ENCODE assay signal across 13 mouse cellular contexts in the genomic region with DNA sequence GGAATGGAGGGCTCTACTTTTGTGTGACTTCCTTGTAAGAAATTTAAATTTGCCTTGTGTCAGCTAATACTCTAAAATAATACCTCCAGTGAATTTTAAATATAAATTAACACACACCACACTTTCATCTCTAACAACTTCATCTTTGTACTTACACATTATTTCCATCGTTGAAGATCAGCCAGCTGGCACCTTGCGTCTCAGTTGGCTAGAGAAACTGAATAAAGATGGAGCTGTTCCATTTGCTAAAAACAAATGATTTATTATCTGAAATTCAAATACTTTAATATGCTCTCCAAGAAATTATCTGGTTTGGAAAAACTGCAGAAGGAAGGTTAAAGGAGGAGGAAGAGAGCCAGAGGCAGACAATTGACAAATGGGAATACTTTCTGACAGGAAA.
DNase-seq lines count a peak whose midpoint lies in the region; ATAC-seq and TF ChIP-seq lines count a peak whose summit lies in the region.
"Had no signal": no experiment of that assay in that cellular context is flagged by ENCODE, and none has a peak within 500 bp of the region (broad histone marks: within the 10 kb centered on the region; RNA-seq: fewer than 3 reads in every experiment).

No protein-coding gene starts in this region.

- no peaks in the 10 kb centered on the region for H3K9me3 ChIP-seq in lung, postnatal 0 days (ENCODE audit: low read length)
- H3K9me3 ChIP-seq: embryonic facial prominence, embryonic 15.5 days; liver, embryonic 13.5 days had no signal

- no peak overlapping the region for H3K4me2 ChIP-seq in lung, postnatal 0 days (replicated peaks; ENCODE audit: low read depth, low read length)
- H3K4me2 ChIP-seq: embryonic facial prominence, embryonic 15.5 days; liver, embryonic 13.5 days had no signal

- H3K4me3 ChIP-seq in cerebellum, adult 2 months (replicated peaks; ENCODE audit: insufficient read depth, low read depth, low read length): no peak overlapping the region
- no peak overlapping the region for H3K4me3 ChIP-seq in lung, postnatal 0 days (ENCODE audit: low read depth, low read length)
- H3K4me3 ChIP-seq: embryonic facial prominence, embryonic 15.5 days; liver, embryonic 13.5 days had no signal

- DNase-seq in cerebellum, adult 2 months: peak; percentile 26 to 37
- no peak for DNase-seq in cerebellum, postnatal 4 days (ENCODE audit: low spot score in 2 of 2)
- peak; percentile 22 for DNase-seq in kidney, postnatal 10 days
- DNase-seq in kidney, adult 8-10 months: no peak
- peak; percentile 44 for DNase-seq in lung, postnatal 0 days (ENCODE audit: low spot score)
- DNase-seq in lung, adult 18-20 months: no peak
- peak; percentile 8 for DNase-seq in right cerebral cortex, postnatal 14 days
- DNase-seq in ovary, postnatal 10 days (ENCODE audit: low spot score): no peak
- DNase-seq: adrenal gland, postnatal 14 days; heart, adult 18-20 months; liver, embryonic 13.5 days had no signal

- no peak; the same call in 1 of the 2 replicates for ATAC-seq in lung, postnatal 0 days
- ATAC-seq: hindbrain, embryonic 16.5 days had no signal

- no peak overlapping the region for H3K9ac ChIP-seq in lung, postnatal 0 days (replicated peaks; ENCODE audit: low read depth)
- H3K9ac ChIP-seq: embryonic facial prominence, embryonic 15.5 days; liver, embryonic 13.5 days had no signal

- TF ChIP-seq EP300 in lung, postnatal 0 days (IDR thresholded peaks at IDR 0.05): peak; percentile 37; the same call in 1 of the 2 replicates

- no peaks in the 10 kb centered on the region for H3K27me3 ChIP-seq in cerebellum, adult 2 months (ENCODE audit: control insufficient read depth, insufficient read depth, low read length)
- H3K27me3 ChIP-seq in lung, postnatal 0 days (replicated peaks; ENCODE audit: insufficient read depth, low read length): no peaks in the 10 kb centered on the region
- H3K27me3 ChIP-seq: embryonic facial prominence, embryonic 15.5 days; liver, embryonic 13.5 days had no signal

- TF ChIP-seq POLR2A in cerebellum, adult 2 months (IDR thresholded peaks at IDR 0.05; ENCODE audit: borderline replicate concordance, insufficient read depth, low read length): no peak

- TF ChIP-seq CTCF in cerebellum, adult 2 months (IDR thresholded peaks at IDR 0.05; ENCODE audit: borderline replicate concordance, insufficient read depth, low read depth, low read length): no peak
- TF ChIP-seq CTCF in lung, postnatal 0 days (IDR thresholded peaks at IDR 0.05): no peak

- peaks cover 8% of the 10 kb centered on the region; the same call in 1 of the 2 replicates for H3K4me1 ChIP-seq in cerebellum, adult 2 months (ENCODE audit: control insufficient read depth, insufficient read depth, low read length)
- no peaks in the 10 kb centered on the region for H3K4me1 ChIP-seq in lung, postnatal 0 days (ENCODE audit: insufficient read depth, low read depth, low read length)
- H3K4me1 ChIP-seq: embryonic facial prominence, embryonic 15.5 days; liver, embryonic 13.5 days had no signal

- no peaks in the 10 kb centered on the region for H3K36me3 ChIP-seq in lung, postnatal 0 days (ENCODE audit: insufficient read depth, low read length)
- H3K36me3 ChIP-seq: embryonic facial prominence, embryonic 15.5 days; liver, embryonic 13.5 days had no signal

- WGBS in cerebellum, adult 2 months: 22% methylated on average over 2 of the region's 2 CpGs
- 64% methylated on average over 2 of the region's 2 CpGs for WGBS in lung, postnatal 0 days

- no peak overlapping the region for H3K27ac ChIP-seq in cerebellum, adult 2 months (ENCODE audit: insufficient read depth, low read length)
- H3K27ac ChIP-seq in lung, postnatal 0 days (ENCODE audit: low read length): no peak overlapping the region
- H3K27ac ChIP-seq: embryonic facial prominence, embryonic 15.5 days; liver, embryonic 13.5 days had no signal

Comparison
In these comparisons a context has a peak if more than half of its experiments do, and no peak if none do; other contexts are left out.
1. DNase-seq: peak in cerebellum, adult 2 months (2 of 2), kidney, postnatal 10 days (single experiment), lung, postnatal 0 days (single experiment) and right cerebral cortex, postnatal 14 days (single experiment); none in cerebellum, postnatal 4 days (0 of 2), kidney, adult 8-10 months (0 of 2), lung, adult 18-20 months (0 of 2) and ovary, postnatal 10 days (single experiment).